Mouse (Mus musculus) ovary, adult 18-20 months (tissue): ENCODE results near the gene Pitpnc1.
"Not testable (repeated sequence)": the region's sequence is repeated elsewhere in the genome, so short reads cannot be mapped to it uniquely, and the experiment has no call there.

Experiments
- DNase-seq: peaks from one replicate; pipeline ENCODE4 v3.0.0; 2022; ENCODE audit warnings: low spot score, mixed read lengths

Gene Pitpnc1

DNA sequence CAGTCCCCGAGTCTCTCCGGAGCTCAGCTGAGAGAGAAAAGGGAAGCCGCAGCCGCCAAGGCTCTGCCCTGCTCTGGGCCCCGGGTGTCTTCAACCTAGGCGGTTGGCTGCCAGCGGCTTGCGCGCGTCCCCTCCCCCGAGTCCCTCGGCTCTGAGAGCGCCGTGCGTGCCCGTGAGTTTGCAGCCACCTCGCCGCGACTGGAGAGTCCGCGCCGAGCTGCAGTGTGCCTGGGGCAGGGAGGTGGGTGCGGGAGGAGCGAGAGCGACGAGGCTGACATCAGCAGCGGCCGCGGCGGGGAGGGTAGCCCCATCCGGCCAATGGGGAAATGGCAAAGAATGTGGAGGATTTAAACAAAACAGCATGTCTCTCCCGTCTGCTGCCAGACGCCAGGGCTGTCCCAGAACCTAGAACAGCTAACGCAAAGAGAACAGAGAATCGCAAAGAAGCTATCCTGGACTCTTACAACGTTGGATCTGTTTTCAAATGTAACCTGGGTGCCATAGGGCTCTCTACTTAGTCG is at the start of gene Pitpnc1:
Gene Pitpnc1, minus strand, starts transcription at position 179 of the 521 bp plus-strand sequence.
- peak; percentile 82 for DNase-seq

GRCm38 (mm10) chr11:107518645-107519429 is 48.3 kb upstream of the Pitpnc1 start:
- DNase-seq, result no peak

DNA sequence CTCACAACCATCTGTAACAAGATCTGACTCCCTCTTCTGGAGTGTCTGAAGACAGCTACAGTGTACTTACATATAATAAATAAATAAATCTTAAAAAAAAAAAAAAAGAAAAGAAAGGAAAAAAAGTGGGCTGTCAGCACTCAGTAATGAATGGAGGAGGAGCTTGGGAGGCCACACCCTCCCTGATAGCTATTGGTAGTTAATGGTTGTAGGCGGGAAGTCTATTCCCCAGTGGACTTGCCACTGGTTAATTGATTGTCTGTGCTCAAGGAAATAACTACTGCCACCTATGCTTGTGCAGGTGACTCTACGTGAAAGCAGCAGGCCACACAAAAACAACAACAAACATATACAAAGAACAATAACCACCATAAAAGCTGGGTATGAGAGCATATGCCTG is 45.9 kb upstream of the Pitpnc1 start:
- no peak for DNase-seq

- DNase-seq, result no peak
Measured at GRCm38 (mm10) chr11:107513047-107513446, 42.5 kb upstream of the Pitpnc1 start.

- DNase-seq, result not testable (repeated sequence)
Measured at GRCm38 (mm10) chr11:107511954-107512353, 41.5 kb upstream of the Pitpnc1 start.

GRCm38 (mm10) chr11:107510362-107511269 is 40.1 kb upstream of the Pitpnc1 start:
- no peak for DNase-seq

- no peak for DNase-seq
Measured at GRCm38 (mm10) chr11:107509631-107510338, 39.3 kb upstream of the Pitpnc1 start.

GRCm38 (mm10) chr11:107506260-107506659 is 35.8 kb upstream of the Pitpnc1 start:
- no peak for DNase-seq

DNA sequence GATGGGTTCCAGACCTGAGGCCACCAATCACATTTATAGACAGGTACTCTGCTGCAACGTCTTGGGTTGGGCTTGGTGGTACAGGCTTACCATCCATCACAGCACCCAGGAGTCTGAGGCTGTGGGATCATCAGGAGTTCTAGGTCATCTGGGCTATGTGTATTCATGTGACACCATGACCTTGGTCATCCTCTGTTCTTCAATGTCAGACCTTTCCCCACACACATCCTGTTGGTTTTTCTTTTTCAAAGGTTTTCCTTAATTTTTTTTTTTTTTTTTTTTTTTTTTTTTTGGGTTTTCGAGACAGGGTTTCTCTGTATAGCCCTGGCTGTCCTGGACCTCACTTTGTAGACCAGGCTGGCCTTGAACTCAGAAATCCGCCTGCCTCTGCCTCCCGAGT is 33.9 kb upstream of the Pitpnc1 start:
- not testable (repeated sequence) for DNase-seq

GRCm38 (mm10) chr11:107502801-107503200 is 32.3 kb upstream of the Pitpnc1 start:
- no peak for DNase-seq

- DNase-seq, result no peak
Measured at GRCm38 (mm10) chr11:107484341-107484740, 13.8 kb upstream of the Pitpnc1 start.

GRCm38 (mm10) chr11:107479862-107480203 is 9.3 kb upstream of the Pitpnc1 start:
- no peak for DNase-seq

GRCm38 (mm10) chr11:107479053-107479861 is 8.8 kb upstream of the Pitpnc1 start, which contains the start of gene Psmd12:
Gene Psmd12 (plus strand): TSS chr11:107479484.
- peak; percentile 94 for DNase-seq

- no peak for DNase-seq
Measured at GRCm38 (mm10) chr11:107473137-107473820, 2.8 kb upstream of the Pitpnc1 start.

- DNase-seq, result no peak
Measured at GRCm38 (mm10) chr11:107472304-107472703, 1.8 kb upstream of the Pitpnc1 start.

DNA sequence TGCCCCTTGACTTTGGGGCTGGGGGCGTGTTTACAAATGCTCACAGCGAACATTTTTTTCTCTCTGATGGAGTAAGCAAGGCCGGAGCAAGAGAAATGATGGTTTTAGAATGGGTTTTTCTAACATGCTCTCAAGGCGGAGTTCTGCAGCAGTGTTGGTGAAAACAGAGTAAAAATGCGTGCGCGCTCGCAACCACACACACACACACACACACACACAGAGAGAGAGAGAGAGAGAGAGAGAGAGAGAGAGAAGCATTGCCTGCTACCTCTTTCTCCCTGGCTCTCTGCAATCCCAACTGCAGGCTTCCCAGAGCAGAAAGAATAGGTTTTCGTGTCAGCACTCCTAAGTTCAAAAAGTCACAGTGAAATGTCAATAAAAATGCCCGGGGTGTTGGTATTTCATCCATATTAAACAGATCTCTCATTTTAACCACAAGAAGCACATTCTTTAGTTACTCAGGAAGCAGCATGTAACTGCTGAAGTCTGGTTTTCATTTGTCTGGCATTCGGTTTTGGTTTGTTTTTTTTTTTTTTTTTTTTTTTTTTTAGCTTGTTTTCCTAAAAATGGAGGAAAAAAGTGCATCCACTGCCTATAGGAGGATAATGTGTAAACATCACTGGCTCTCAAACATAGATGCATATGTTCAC is 697 bp upstream of the Pitpnc1 start:
- DNase-seq, result no peak

GRCm38 (mm10) chr11:107469523-107470371 is 752 bp downstream of the Pitpnc1 start:
- peak; percentile 31 for DNase-seq

DNA sequence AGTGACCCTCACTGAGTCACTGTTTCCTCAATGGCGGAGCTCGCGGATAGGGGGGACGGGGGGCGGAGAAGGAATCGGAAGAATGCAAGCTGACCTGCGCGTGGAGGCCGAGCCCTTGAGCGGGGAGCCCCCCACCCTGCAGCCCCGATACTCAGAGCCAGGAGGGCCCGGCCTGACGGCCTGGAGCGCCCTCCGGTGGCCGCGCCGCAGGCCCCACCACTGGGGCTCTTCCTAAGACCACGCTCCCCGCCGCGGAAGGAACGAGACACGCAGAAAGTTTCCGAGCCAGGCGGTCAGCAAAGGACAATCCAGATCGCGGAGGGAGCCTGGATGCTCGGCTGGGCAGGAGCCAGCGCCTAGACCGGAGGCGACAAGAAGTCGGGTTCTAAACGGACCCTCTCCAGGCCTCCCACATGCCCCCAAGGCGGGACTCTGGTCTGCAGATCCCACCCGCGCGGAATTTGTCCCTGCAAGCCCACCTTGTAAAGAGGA is 1.4 kb downstream of the Pitpnc1 start:
- peak; percentile 50 for DNase-seq
